7 mouse cellular contexts compared by ENCODE assay signal in the genomic region with DNA sequence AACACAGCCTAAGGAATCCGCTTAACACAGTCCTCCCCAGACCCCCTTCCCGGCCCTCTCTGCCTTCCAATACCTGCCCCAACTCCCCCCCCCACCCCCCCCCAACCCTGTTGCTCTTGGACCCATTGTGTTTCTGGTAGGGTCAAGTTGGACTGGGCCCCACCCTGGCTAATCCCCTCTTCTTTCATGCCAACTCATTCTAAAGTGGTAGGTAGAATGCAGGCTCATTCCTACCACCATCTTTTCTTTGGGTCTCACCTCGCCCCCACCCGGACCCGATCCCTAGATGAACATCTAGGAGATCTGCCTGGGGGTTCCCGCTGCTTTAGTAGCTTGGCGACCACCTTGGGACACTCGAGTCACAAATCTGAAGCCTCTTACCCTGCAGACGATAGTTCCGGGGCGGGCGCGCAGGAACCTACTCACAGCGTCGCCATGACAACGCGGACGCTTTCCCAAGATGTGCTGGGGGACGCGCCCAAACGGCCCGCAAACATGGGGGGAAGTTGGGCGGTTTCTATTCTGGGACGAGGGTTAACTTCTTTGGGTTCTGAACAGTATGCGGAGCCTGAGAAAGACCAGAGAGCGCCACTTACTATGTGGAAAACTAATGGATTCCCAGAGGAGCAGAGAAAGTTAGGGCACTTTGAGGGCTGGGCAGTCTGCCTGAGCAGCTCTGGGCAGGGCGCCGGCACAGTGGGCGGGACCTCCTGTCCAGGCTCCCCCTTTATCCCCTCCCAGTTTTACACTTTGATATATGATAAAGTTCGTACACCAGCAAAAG. TPM values are rescaled to one million over a fixed set of nuclear protein-coding genes. Genes with fewer than 3 reads are reported as not detected.
DNase-seq lines count a peak whose midpoint lies in the region; ATAC-seq lines count a peak whose summit lies in the region.

Gene Cfap221 (minus strand): TSS at position 437 of the 784 bp plus-strand sequence.

- H3K36me3 ChIP-seq in embryonic facial prominence, embryonic 10.5 days (replicated peaks), result no peaks in the 10 kb centered on the region
- no peaks in the 10 kb centered on the region for H3K36me3 ChIP-seq in heart, embryonic 11.5 days (ENCODE audit: control insufficient read depth, insufficient read depth, low read length)
- H3K36me3 ChIP-seq in kidney, embryonic 15.5 days, result no peaks in the 10 kb centered on the region
- H3K36me3 ChIP-seq in midbrain, embryonic 16.5 days (ENCODE audit: control insufficient read depth, insufficient read depth, low read length), result no peaks in the 10 kb centered on the region

- no peaks in the 10 kb centered on the region for H3K9me3 ChIP-seq in embryonic facial prominence, embryonic 10.5 days
- H3K9me3 ChIP-seq in heart, embryonic 11.5 days (replicated peaks; ENCODE audit: control insufficient read depth, low read length), result no peaks in the 10 kb centered on the region
- H3K9me3 ChIP-seq in kidney, embryonic 15.5 days (replicated peaks), result no peaks in the 10 kb centered on the region
- no peaks in the 10 kb centered on the region for H3K9me3 ChIP-seq in midbrain, embryonic 16.5 days (replicated peaks; ENCODE audit: control insufficient read depth, low read length, poor library complexity, severe bottlenecking)

- H3K4me3 ChIP-seq in embryonic facial prominence, embryonic 10.5 days, result peak within 1 kb of the TSS; percentile 64
- peak within 1 kb of the TSS; percentile 53 for H3K4me3 ChIP-seq in heart, embryonic 11.5 days (ENCODE audit: low read depth, low read length)
- peak within 1 kb of the TSS; percentile 63 for H3K4me3 ChIP-seq in kidney, embryonic 15.5 days (replicated peaks)
- H3K4me3 ChIP-seq in midbrain, embryonic 16.5 days (ENCODE audit: low read depth, low read length), result peak within 1 kb of the TSS; percentile 34

- peak within 1 kb of the TSS; percentile 72 for H3K27ac ChIP-seq in embryonic facial prominence, embryonic 10.5 days (replicated peaks)
- H3K27ac ChIP-seq in heart, embryonic 11.5 days (ENCODE audit: low read depth, low read length), result no peak within 1 kb of the TSS
- H3K27ac ChIP-seq in kidney, embryonic 15.5 days, result no peak within 1 kb of the TSS
- H3K27ac ChIP-seq in midbrain, embryonic 16.5 days (ENCODE audit: low read length), result no peak within 1 kb of the TSS

- 0 out of 2 replicates have a peak, but pooled peaks cover 9% of the 10 kb centered on the region for H3K27me3 ChIP-seq in embryonic facial prominence, embryonic 10.5 days (replicated peaks; ENCODE audit: low read depth, poor library complexity, severe bottlenecking)
- no peaks in the 10 kb centered on the region for H3K27me3 ChIP-seq in heart, embryonic 11.5 days (ENCODE audit: control insufficient read depth, insufficient read depth, low read length)
- 0 out of 2 replicates have a peak, but pooled peaks cover 2% of the 10 kb centered on the region for H3K27me3 ChIP-seq in kidney, embryonic 15.5 days
- H3K27me3 ChIP-seq in midbrain, embryonic 16.5 days (ENCODE audit: control insufficient read depth, insufficient read depth, low read depth, low read length), result no peaks in the 10 kb centered on the region

- ATAC-seq in heart, embryonic 11.5 days (replicated peaks; ENCODE audit: insufficient number of reproducible peaks, low FRiP score, low TSS enrichment), result peak; percentile 73
- ATAC-seq in kidney, embryonic 15.5 days (replicated peaks; ENCODE audit: low FRiP score), result peak; percentile 96
- ATAC-seq in midbrain, embryonic 16.5 days, result peak; percentile 86

- H3K4me1 ChIP-seq in embryonic facial prominence, embryonic 10.5 days, result peaks cover 9% of the 10 kb centered on the region
- H3K4me1 ChIP-seq in heart, embryonic 11.5 days (ENCODE audit: control insufficient read depth, insufficient read depth, low read length), result no peaks in the 10 kb centered on the region
- H3K4me1 ChIP-seq in kidney, embryonic 15.5 days, result peaks cover 10% of the 10 kb centered on the region
- no peaks in the 10 kb centered on the region for H3K4me1 ChIP-seq in midbrain, embryonic 16.5 days (ENCODE audit: control insufficient read depth, insufficient read depth, low read length)

- H3K4me2 ChIP-seq in heart, embryonic 11.5 days, result peak within 1 kb of the TSS; percentile 76
- H3K4me2 ChIP-seq in kidney, embryonic 15.5 days, result peak within 1 kb of the TSS; percentile 79
- H3K4me2 ChIP-seq in midbrain, embryonic 16.5 days (ENCODE audit: low read length), result peak within 1 kb of the TSS; percentile 56

- H3K9ac ChIP-seq in heart, embryonic 11.5 days (ENCODE audit: low read depth, low read length), result peak within 1 kb of the TSS; percentile 56
- peak within 1 kb of the TSS; percentile 33; the same call in 1 of the 2 replicates for H3K9ac ChIP-seq in kidney, embryonic 15.5 days
- no peak within 1 kb of the TSS for H3K9ac ChIP-seq in midbrain, embryonic 16.5 days (ENCODE audit: low read depth, low read length)

- WGBS in embryonic facial prominence, embryonic 10.5 days, result 5% methylated on average over 30 of the region's 30 CpGs
- WGBS in heart, embryonic 11.5 days (ENCODE audit: insufficient replicate concordance), result 6% methylated on average over 30 of the region's 30 CpGs
- WGBS in kidney, embryonic 15.5 days, result 5% methylated on average over 30 of the region's 30 CpGs
- WGBS in midbrain, embryonic 16.5 days, result 5% methylated on average over 30 of the region's 30 CpGs

- peak; percentile 38 for DNase-seq in adrenal gland, adult 8-10 months
- DNase-seq in embryonic facial prominence, embryonic 10.5 days (ENCODE audit: low spot score), result peak; percentile 83
- DNase-seq in liver, result peak; percentile 62
- peak; percentile 45 for DNase-seq in telencephalon, adult 2 months (ENCODE audit: low read depth, low spot score)

RNA-seq across cellular contexts. Expression of gene Cfap221, which starts in this region (rescaled TPM):
- under 1 TPM in 2 of 4 experiments, not detected in 2; 0.15 to 0.22 TPM for total RNA-seq in adrenal gland, adult 8-10 months (2022)
- polyA plus RNA-seq in embryonic facial prominence, embryonic 10.5 days (2016; fragmentation: Nextera tagmentation; extraction: Ambion mirVana), result not detected in 2 replicates
- polyA plus RNA-seq in heart, embryonic 11.5 days (2014; fragmentation: Nextera tagmentation; extraction: Ambion mirVana), result 0.17 TPM in 1 of 2 replicates, not detected in the other
- 0.06 and 0.08 TPM in 2 replicates for polyA plus RNA-seq in kidney, embryonic 15.5 days (2015; fragmentation: Nextera tagmentation; extraction: Ambion mirVana)
- polyA plus RNA-seq in midbrain, embryonic 16.5 days (2015; fragmentation: Nextera tagmentation; extraction: Ambion mirVana), result 0.40 and 0.62 TPM in 2 replicates

Comparison
In these comparisons a context has a peak if more than half of its experiments do, and no peak if none do; other contexts are left out.
1. Peak in DNase-seq in adrenal gland, adult 8-10 months; RNA of the gene not detected or under 1 TPM.
2. Peak in DNase-seq, H3K4me3 ChIP-seq and H3K27ac ChIP-seq in embryonic facial prominence, embryonic 10.5 days; RNA of the gene not detected or under 1 TPM.
3. Peak in ATAC-seq, H3K4me3 ChIP-seq, H3K9ac ChIP-seq and H3K4me2 ChIP-seq in heart, embryonic 11.5 days; RNA of the gene not detected or under 1 TPM.
4. Peak in ATAC-seq, H3K4me3 ChIP-seq, H3K9ac ChIP-seq and H3K4me2 ChIP-seq in kidney, embryonic 15.5 days; RNA of the gene not detected or under 1 TPM.
5. Peak in ATAC-seq, H3K4me3 ChIP-seq and H3K4me2 ChIP-seq in midbrain, embryonic 16.5 days; RNA of the gene not detected or under 1 TPM.